Mouse (Mus musculus): ENCODE measurements around the gene Itgal.

DNA sequence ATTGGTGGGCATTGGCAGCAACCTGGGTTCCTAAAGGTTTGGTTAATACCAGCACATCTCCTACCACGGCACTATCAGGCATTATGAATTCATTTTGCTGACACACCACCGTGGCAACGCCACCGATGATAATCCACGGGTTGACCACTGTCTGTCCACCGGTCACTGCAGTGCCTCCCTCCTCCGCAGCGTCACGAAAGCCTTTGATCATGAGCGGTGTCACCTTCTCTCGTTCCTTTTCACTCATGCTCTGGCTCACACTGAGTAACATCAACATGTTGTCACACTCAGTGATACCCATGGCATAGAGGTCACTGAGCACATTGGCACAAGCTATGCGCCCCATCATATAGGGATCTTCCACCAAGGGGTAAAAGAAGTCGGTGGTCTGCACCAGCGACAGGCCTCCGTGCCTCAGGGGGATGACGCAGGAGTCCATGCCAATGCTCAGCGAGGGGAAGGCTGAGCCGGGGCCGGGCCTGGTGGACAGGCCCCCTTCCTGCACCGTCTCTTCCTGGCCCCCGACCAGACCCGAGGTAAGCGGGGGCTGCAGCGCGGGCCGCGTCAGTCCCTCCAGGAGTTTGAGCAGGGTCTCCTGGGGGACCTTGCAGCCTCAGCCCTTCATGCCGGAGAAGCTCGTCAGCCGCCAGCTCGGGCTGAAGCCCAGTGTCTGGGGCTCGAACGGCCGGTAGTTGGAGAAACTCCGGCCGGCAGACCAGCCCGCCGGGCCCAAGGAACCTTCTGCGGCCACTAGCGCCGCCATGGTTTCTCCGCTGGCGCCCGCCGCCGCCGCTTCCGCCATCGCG is 22.7 kb upstream of the Itgal start:
- TF ChIP-seq POLR2A (IDR thresholded peaks at IDR 0.05; ENCODE audit: low read depth, low read length) (no peak), CTCF (conservative IDR thresholded peaks at IDR 0.05; ENCODE audit: insufficient read depth, insufficient read length, low read depth, low read length) (no peak)

Measured in kidney, adult 2 months (tissue).